Mouse (Mus musculus): ENCODE data around the gene Hnrnpl. TPM values are rescaled to one million over a fixed set of nuclear protein-coding genes. Genes with fewer than 3 reads are reported as not detected.

The Hnrnpl gene
- polyA plus RNA-seq, 1 experiment from 2014 or later, result 254 TPM

- Histone ChIP-seq H3K4me3 (ENCODE audit: low read depth, low read length) (peak overlapping the region; percentile 17), H3K27ac (ENCODE audit: low read depth) (peak overlapping the region; percentile 66), H3K9me3 (ENCODE audit: low read depth, low read length) (no peaks in the 10 kb centered on the region), H3K4me1 (ENCODE audit: insufficient read depth) (peaks cover 7% of the 10 kb centered on the region), H3K36me3 (ENCODE audit: insufficient read depth) (no peaks in the 10 kb centered on the region), H3K27me3 (ENCODE audit: insufficient read depth, low read length) (no peaks in the 10 kb centered on the region), H3K4me2 (peak overlapping the region; percentile 58), H3K9ac (peak overlapping the region; percentile 17)
- WGBS, result 14% methylated on average over 32 of the region's 32 CpGs
- TF ChIP-seq CTCF (IDR thresholded peaks at IDR 0.05; ENCODE audit: low read depth), result peak; percentile 98
- DNase-seq (peak; percentile 85), ATAC-seq (ENCODE audit: insufficient read depth) (peak; percentile 61)
Observed at GRCm38 (mm10) chr7:28796562-28796975, 11.8 kb upstream of the Hnrnpl start.

- H3K4me1 ChIP-seq (ENCODE audit: insufficient read depth), result peaks cover 25% of the 10 kb centered on the region
- no peak for TF ChIP-seq CTCF (IDR thresholded peaks at IDR 0.05; ENCODE audit: low read depth)
Observed at GRCm38 (mm10) chr7:28799994-28800393, 8.3 kb upstream of the Hnrnpl start.

GRCm38 (mm10) chr7:28801451-28801850 lies 6.9 kb upstream of the Hnrnpl start:
- Histone ChIP-seq H3K4me3 (ENCODE audit: low read depth, low read length) (no peak overlapping the region), H3K9ac (no peak overlapping the region), H3K27ac (ENCODE audit: low read depth) (peak overlapping the region; percentile 96), H3K27me3 (ENCODE audit: insufficient read depth, low read length) (no peaks in the 10 kb centered on the region), H3K9me3 (ENCODE audit: low read depth, low read length) (no peaks in the 10 kb centered on the region), H3K4me1 (ENCODE audit: insufficient read depth) (peaks cover 25% of the 10 kb centered on the region), H3K36me3 (ENCODE audit: insufficient read depth) (no peaks in the 10 kb centered on the region), H3K4me2 (peak overlapping the region; percentile 37; the same call in 1 of the 2 replicates)
- TF ChIP-seq CTCF (IDR thresholded peaks at IDR 0.05; ENCODE audit: low read depth), result no peak
- 54% methylated on average over 3 of the region's 3 CpGs for WGBS
- DNase-seq (no peak), ATAC-seq (ENCODE audit: insufficient read depth) (no peak)

More at GRCm38 (mm10) chr7:28799994-28800393, 8.3 kb upstream of the Hnrnpl start:
- Histone ChIP-seq H3K4me3 (ENCODE audit: low read depth, low read length) (no peak overlapping the region), H3K27ac (ENCODE audit: low read depth) (no peak overlapping the region), H3K9me3 (ENCODE audit: low read depth, low read length) (no peaks in the 10 kb centered on the region), H3K27me3 (ENCODE audit: insufficient read depth, low read length) (no peaks in the 10 kb centered on the region), H3K4me2 (no peak overlapping the region), H3K9ac (no peak overlapping the region), H3K36me3 (ENCODE audit: insufficient read depth) (no peaks in the 10 kb centered on the region)
- DNase-seq (no peak), ATAC-seq (ENCODE audit: insufficient read depth) (no peak)
- 88% methylated on average over 9 of the region's 9 CpGs for WGBS

- ATAC-seq (ENCODE audit: insufficient read depth) (peak; percentile 68), DNase-seq (peak; percentile 90)
- 21% methylated on average over 10 of the region's 10 CpGs for WGBS
- H3K4me1 ChIP-seq (ENCODE audit: insufficient read depth), result peaks cover 25% of the 10 kb centered on the region
- TF ChIP-seq CTCF (IDR thresholded peaks at IDR 0.05; ENCODE audit: low read depth), result peak; percentile 52
- H3K4me3 ChIP-seq (ENCODE audit: low read depth, low read length), result no peak overlapping the region
- no peaks in the 10 kb centered on the region for H3K27me3 ChIP-seq (ENCODE audit: insufficient read depth, low read length)
- no peaks in the 10 kb centered on the region for H3K36me3 ChIP-seq (ENCODE audit: insufficient read depth)
- no peaks in the 10 kb centered on the region for H3K9me3 ChIP-seq (ENCODE audit: low read depth, low read length)
- H3K27ac ChIP-seq (ENCODE audit: low read depth), result peak overlapping the region; percentile 96
- peak overlapping the region; percentile 37 for H3K4me2 ChIP-seq
- H3K9ac ChIP-seq, result no peak overlapping the region
Observed at GRCm38 (mm10) chr7:28801901-28802670, 6.3 kb upstream of the Hnrnpl start.

GRCm38 (mm10) chr7:28802846-28803588 lies 5.3 kb upstream of the Hnrnpl start:
- H3K9ac ChIP-seq, result peak overlapping the region; percentile 32
- no peaks in the 10 kb centered on the region for H3K9me3 ChIP-seq (ENCODE audit: low read depth, low read length)
- 12% methylated on average over 10 of the region's 10 CpGs for WGBS
- H3K4me1 ChIP-seq (ENCODE audit: insufficient read depth), result peaks cover 30% of the 10 kb centered on the region
- peak overlapping the region; percentile 96 for H3K27ac ChIP-seq (ENCODE audit: low read depth)
- H3K27me3 ChIP-seq (ENCODE audit: insufficient read depth, low read length), result no peaks in the 10 kb centered on the region
- H3K4me2 ChIP-seq, result peak overlapping the region; percentile 37
- TF ChIP-seq CTCF (IDR thresholded peaks at IDR 0.05; ENCODE audit: low read depth), result no peak
- DNase-seq (peak; percentile 75), ATAC-seq (ENCODE audit: insufficient read depth) (peak; percentile 61)
- H3K4me3 ChIP-seq (ENCODE audit: low read depth, low read length), result no peak overlapping the region
- H3K36me3 ChIP-seq (ENCODE audit: insufficient read depth), result no peaks in the 10 kb centered on the region

- Histone ChIP-seq H3K9ac (no peak overlapping the region), H3K27ac (ENCODE audit: low read depth) (peak overlapping the region; percentile 96), H3K4me1 (ENCODE audit: insufficient read depth) (peaks cover 32% of the 10 kb centered on the region), H3K36me3 (ENCODE audit: insufficient read depth) (no peaks in the 10 kb centered on the region), H3K4me3 (ENCODE audit: low read depth, low read length) (no peak overlapping the region), H3K9me3 (ENCODE audit: low read depth, low read length) (no peaks in the 10 kb centered on the region), H3K27me3 (ENCODE audit: insufficient read depth, low read length) (no peaks in the 10 kb centered on the region), H3K4me2 (peak overlapping the region; percentile 37)
- no peak for TF ChIP-seq CTCF (IDR thresholded peaks at IDR 0.05; ENCODE audit: low read depth)
- peak; percentile 51 for DNase-seq
- 20% methylated on average over 4 of the region's 4 CpGs for WGBS
- no peak for ATAC-seq (ENCODE audit: insufficient read depth)
Observed at GRCm38 (mm10) chr7:28803756-28804155, 4.6 kb upstream of the Hnrnpl start.

- H3K9me3 ChIP-seq (ENCODE audit: low read depth, low read length), result no peaks in the 10 kb centered on the region
- no peak overlapping the region for H3K4me2 ChIP-seq
- H3K27me3 ChIP-seq (ENCODE audit: insufficient read depth, low read length), result no peaks in the 10 kb centered on the region
- DNase-seq (no peak), ATAC-seq (ENCODE audit: insufficient read depth) (no peak)
- peaks cover 25% of the 10 kb centered on the region for H3K4me1 ChIP-seq (ENCODE audit: insufficient read depth)
- 75% methylated on average over 4 of the region's 4 CpGs for WGBS
- peak; percentile 31 for TF ChIP-seq CTCF (IDR thresholded peaks at IDR 0.05; ENCODE audit: low read depth)
- H3K27ac ChIP-seq (ENCODE audit: low read depth), result no peak overlapping the region
- H3K9ac ChIP-seq, result no peak overlapping the region
- no peak overlapping the region for H3K4me3 ChIP-seq (ENCODE audit: low read depth, low read length)
- peaks cover 4% of the 10 kb centered on the region for H3K36me3 ChIP-seq (ENCODE audit: insufficient read depth)
Observed at GRCm38 (mm10) chr7:28806869-28807268, 1.5 kb upstream of the Hnrnpl start.
